Mouse (Mus musculus) adipocyte (in vitro differentiated cells): ENCODE data around the gene Adap2.
A peak's percentile ranks its signal among the peaks of the same experiment; 100 is the strongest.
"Not testable (repeated sequence)": the region's sequence is repeated elsewhere in the genome, so short reads cannot be mapped to it uniquely, and the experiment has no call there.

ENCODE experiments used
- DNase-seq: peaks from one replicate; pipeline ENCODE4 v3.0.0-alpha.2; 2016; ENCODE audit warnings: low spot score

Adap2 gene

GRCm38 (mm10) chr11:80153857-80154495, at the start of gene Adap2:
Gene Adap2 (plus strand): TSS chr11:80154105.
- DNase-seq, result no peak

GRCm38 (mm10) chr11:80104407-80104806, 49.5 kb upstream of the Adap2 start:
- no peak for DNase-seq

GRCm38 (mm10) chr11:80116411-80116810, 37.5 kb upstream of the Adap2 start:
- peak; percentile 15 for DNase-seq

- DNase-seq, result no peak
Observed at GRCm38 (mm10) chr11:80132050-80132449, 21.9 kb upstream of the Adap2 start.

- DNase-seq, result no peak
Observed at GRCm38 (mm10) chr11:80134744-80135143, 19.2 kb upstream of the Adap2 start.

GRCm38 (mm10) chr11:80135954-80136683, 17.8 kb upstream of the Adap2 start:
- DNase-seq, result no peak

- DNase-seq, result no peak
Observed at GRCm38 (mm10) chr11:80136786-80137185, 17.1 kb upstream of the Adap2 start.

- DNase-seq, result no peak
Observed at GRCm38 (mm10) chr11:80137773-80138172, 16.1 kb upstream of the Adap2 start.

- peak; percentile 92 for DNase-seq
Observed at GRCm38 (mm10) chr11:80141825-80142521, 11.9 kb upstream of the Adap2 start, which contains the start of gene Tefm. Gene Tefm (minus strand): TSS chr11:80142175.

- DNase-seq, result no peak
Observed at GRCm38 (mm10) chr11:80142872-80143271, 11.0 kb upstream of the Adap2 start.

GRCm38 (mm10) chr11:80145787-80146275, 8.1 kb upstream of the Adap2 start:
- no peak for DNase-seq

GRCm38 (mm10) chr11:80147748-80148147, 6.2 kb upstream of the Adap2 start:
- peak; percentile 39 for DNase-seq

- DNase-seq, result peak; percentile 76
Observed at GRCm38 (mm10) chr11:80148313-80148712, 5.6 kb upstream of the Adap2 start.

- not testable (repeated sequence) for DNase-seq
Observed at GRCm38 (mm10) chr11:80148974-80149373, 4.9 kb upstream of the Adap2 start.

GRCm38 (mm10) chr11:80149412-80150023, 4.4 kb upstream of the Adap2 start:
- no peak for DNase-seq

- no peak for DNase-seq
Observed at GRCm38 (mm10) chr11:80150566-80150965, 3.3 kb upstream of the Adap2 start.

GRCm38 (mm10) chr11:80151541-80151940, 2.4 kb upstream of the Adap2 start:
- DNase-seq, result no peak

- DNase-seq, result no peak
Observed at GRCm38 (mm10) chr11:80152376-80152775, 1.5 kb upstream of the Adap2 start.

GRCm38 (mm10) chr11:80154501-80154900, 596 bp downstream of the Adap2 start:
- no peak for DNase-seq

GRCm38 (mm10) chr11:80155541-80155940, 1.6 kb downstream of the Adap2 start:
- no peak for DNase-seq

- DNase-seq, result no peak
Observed at GRCm38 (mm10) chr11:80155961-80156360, 2.1 kb downstream of the Adap2 start.

GRCm38 (mm10) chr11:80156841-80157240, 2.9 kb downstream of the Adap2 start:
- DNase-seq, result no peak
